Mouse (Mus musculus) liver, adult 2 months (tissue): ENCODE data around the gene Dhx34.

Experiments used
- CTCF ChIP-seq: fragments of 200-500 bp; IDR thresholded peaks from 2 replicates; pipeline ENCODE4 v1.5.1; 2011; ENCODE audit warnings: low read depth, low read length, control low read depth
- POLR2A ChIP-seq: fragments of 200-500 bp; IDR thresholded peaks from 2 replicates; pipeline ENCODE4 v1.6.1; 2011; ENCODE audit warnings: low read length, control low read depth; ENCODE audit not compliant: insufficient read depth; ENCODE audit errors: extremely low read depth

GRCm38 (mm10) chr7:16244067-16244466 lies 22.2 kb upstream of the Dhx34 start, which contains the start of gene C5ar2:
- TF ChIP-seq CTCF (no peak), POLR2A (no peak)
